Mouse (Mus musculus): ENCODE measurements around the gene Csgalnact2. TPM values are rescaled to one million over a fixed set of nuclear protein-coding genes. Genes with fewer than 3 reads are reported as not detected.

The Csgalnact2 gene
- total RNA-seq, 2 experiments from 2014 or later: 19.9 to 22.3 TPM

DNA sequence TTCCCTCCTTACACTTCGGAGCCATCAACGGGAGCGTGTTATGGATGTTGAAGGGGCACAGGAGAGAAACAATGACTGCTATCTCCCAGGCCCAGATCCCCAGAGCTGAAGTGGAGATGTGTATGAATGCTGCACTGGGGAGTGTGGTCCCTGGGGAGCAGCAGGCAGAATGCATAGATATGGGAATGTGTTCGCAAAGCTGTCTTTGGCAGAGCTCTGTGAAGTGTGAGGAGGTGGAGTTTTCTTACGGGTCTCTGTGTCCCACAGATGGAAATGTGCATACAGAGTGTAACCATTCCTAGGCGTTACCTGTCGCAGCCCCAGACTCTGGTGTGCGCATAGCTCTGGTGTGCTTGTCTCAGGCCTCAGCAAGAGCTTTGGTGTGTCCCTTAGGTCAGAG is 62.2 kb downstream of the Csgalnact2 start:
- DNase-seq (ENCODE audit: low spot score in 2 of 2): no peak

- no peak for DNase-seq (ENCODE audit: low spot score in 2 of 2)
These were observed 62.7 kb downstream of the Csgalnact2 start for GRCm38 (mm10) chr6:118076256-118076655.

DNA sequence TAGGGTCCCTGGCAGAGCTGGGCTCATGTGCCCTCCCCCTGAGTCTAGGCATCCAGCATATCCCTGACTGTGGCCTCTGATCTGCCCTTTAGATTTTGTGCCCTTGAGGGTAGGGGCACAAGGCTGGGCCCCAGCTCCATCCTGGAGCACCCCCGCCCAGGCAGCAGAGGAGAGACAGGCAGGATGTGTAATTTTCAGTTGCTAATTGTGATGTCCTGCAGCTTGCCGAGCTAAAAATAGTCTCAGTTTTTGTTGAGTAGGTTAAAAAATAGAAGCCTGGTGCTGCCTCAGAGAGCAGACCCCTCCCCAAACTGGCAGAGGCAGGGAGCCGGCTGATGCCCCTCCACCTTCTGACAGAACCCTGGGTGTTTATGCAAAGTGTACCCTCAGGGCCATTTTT is 64.8 kb downstream of the Csgalnact2 start:
- DNase-seq (ENCODE audit: low spot score in 2 of 2): no peak

DNA sequence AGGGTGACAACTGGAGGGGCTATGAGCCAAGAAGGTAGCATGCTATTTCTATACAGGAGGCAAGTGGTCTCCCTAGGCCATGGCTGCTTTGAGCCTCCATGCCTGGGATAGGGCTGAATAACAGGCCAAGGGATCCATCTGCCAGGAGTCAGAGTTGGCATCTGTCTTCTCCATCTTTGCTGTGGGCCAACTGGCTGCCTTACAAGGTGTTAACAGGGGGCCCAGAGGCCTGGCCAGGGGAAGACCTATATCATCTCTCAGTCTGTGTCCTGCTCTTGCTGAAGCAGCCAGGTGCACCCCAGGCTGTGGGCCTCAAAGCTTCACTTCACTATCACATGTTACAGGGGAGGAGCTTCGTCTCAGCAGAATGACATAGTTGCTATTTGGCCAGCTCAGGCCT is 66.8 kb downstream of the Csgalnact2 start:
- no peak for DNase-seq (ENCODE audit: low spot score in 2 of 2)

DNA sequence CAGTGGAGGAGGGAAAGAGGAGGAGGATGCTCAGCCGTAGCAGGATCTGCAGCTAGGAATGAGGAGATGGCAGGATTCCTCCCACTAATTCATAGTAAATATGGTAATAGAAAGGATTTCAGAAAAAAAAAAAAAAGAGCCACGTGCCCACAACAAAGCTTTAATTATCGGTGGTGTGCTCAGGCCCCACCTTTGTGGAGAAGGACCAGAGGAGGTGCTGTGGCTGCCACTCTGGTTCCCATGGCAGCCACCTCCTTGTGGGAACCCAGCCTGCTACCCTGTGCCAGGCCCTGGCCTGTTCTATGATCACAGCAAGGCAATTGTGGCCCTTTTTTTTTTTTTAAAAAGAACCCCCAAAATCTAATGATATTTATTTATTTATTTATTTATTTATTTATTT is 67.5 kb downstream of the Csgalnact2 start:
- DNase-seq (ENCODE audit: low spot score in 2 of 2): no peak

- DNase-seq (ENCODE audit: low spot score in 2 of 2): no peak
These were observed 68.0 kb downstream of the Csgalnact2 start for GRCm38 (mm10) chr6:118071013-118071350.

- DNase-seq (ENCODE audit: low spot score in 2 of 2): no peak
These were observed 68.5 kb downstream of the Csgalnact2 start for GRCm38 (mm10) chr6:118070321-118071012.

DNA sequence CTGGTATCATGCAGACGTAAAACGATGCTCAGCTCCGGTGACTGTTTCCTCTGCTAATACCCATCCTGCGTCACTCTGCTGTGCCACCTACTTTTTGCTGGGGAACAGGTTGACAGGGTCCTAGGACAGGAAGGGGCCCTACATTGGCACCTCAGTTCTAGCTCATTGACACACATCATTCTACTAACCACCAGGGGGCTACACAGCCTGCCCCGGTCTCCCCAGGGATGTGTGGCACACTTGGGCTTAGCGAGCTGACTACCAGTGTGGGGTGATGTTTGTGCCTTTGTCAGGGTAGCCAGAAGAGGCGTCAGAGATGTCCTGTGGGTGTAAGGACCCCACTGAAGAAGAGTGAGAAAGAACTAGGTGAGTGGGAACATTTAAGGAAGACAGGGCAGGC is 71.2 kb downstream of the Csgalnact2 start:
- DNase-seq (ENCODE audit: low spot score in 2 of 2): no peak

DNA sequence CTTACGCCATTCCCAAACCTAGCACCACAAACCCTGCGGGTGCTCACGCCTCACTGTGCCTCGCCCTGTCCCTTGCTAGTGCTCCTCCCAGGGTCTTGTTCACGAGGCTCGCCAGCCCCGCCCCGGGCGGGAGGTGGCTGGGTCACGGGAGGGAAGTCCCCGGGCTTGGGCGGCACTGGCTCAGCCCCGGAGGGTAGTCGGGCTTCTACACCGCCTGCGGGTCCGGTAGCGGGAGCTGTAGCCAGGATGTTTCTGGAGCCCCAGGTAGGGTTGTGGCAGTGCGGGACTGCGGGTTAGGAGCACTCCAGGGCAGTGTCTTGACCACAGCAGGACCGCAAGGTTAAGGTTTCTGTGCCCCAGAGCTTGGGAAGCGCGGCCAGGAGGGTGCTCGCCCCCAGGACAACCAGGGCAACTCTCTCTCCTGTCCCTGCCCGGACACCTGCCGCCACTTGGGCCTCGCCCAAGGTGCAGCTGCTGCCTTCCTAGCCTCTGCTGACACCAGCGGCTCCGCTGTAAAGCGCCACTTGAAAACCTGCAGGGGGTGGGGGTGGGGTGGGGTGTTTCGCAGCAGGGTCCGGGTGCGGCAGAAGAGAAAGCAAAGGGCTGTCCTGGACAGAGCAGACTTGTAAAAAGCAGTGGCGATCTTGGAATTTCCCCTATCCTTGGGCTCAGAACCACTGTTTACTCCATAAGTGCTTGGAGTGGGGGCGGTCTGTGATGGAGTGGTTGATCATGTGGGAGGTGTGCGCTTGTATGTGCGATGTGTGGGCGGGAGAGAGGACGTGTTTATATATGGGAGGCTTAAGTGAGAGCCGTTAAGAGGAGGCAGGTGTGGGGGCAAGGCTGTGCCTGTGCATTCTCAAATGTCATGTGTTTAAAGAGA is 72.5 kb downstream of the Csgalnact2 start:
- DNase-seq (ENCODE audit: low spot score in 2 of 2): no peak

DNA sequence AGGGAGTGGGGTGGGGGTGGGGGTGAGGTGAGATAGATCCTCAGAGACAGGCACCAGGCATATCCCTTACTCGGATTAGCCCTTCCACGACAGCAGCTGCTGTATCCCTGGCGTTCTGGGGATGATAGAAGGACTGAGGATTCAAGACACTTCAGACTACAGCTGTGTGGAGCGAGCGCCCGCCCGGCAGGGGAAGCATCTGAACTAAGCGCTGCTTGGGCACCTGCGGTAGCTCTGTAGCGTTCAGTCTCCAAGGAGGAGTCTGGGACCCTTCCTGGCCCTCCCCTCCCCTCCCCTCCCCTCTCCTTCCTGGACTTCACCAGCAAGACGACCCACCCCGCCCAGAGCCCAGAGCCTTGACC is 73.1 kb downstream of the Csgalnact2 start:
- DNase-seq (ENCODE audit: low spot score in 2 of 2): no peak

DNA sequence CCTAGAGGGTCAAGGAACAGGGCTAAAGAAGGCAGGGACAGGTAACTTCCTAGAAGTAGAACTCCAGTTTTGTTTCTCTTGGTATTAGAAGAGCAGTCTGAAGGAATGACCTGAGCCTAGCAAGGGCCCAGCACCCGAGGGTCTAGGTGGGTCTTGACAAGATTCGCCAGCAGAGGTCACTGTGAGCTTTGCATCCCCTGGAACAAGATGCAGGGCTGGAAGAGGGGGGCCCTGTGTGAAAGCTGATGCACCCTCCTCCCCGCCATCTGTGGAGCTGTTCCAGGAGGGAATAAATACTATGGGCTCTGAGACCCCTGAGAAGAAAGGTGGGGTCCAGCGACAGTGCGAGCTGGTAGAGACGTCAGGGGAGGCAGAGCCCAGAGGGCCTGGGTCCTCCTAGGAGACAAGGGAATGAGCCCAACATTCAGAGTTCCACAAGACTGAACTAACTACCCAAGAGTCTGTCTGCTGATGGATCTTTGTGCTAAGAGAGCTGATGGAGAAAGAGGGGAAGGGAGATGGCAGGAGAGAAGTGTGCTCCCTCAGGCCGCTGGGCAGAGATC is 73.9 kb downstream of the Csgalnact2 start:
- DNase-seq (ENCODE audit: low spot score in 2 of 2): no peak

DNA sequence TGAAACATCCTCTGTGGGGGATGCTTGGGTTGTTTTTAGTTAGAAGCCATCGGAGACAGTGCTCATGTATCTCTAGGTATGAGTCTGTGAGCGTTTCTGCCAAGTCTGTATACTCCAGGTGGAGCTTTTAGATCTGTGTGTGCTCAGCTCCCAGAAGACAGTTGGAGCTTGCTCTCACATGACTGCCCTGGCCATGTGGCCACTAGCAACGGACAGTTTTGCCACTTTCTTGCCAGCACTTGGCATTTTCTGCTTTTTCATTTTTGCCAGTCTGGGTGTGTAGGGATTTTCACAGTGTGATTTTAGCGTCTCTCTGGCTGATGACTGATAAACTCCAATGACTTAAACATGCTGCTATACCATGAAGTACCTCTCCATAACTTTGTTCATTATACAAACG is 75.7 kb downstream of the Csgalnact2 start:
- no peak for DNase-seq (ENCODE audit: low spot score in 2 of 2)

DNA sequence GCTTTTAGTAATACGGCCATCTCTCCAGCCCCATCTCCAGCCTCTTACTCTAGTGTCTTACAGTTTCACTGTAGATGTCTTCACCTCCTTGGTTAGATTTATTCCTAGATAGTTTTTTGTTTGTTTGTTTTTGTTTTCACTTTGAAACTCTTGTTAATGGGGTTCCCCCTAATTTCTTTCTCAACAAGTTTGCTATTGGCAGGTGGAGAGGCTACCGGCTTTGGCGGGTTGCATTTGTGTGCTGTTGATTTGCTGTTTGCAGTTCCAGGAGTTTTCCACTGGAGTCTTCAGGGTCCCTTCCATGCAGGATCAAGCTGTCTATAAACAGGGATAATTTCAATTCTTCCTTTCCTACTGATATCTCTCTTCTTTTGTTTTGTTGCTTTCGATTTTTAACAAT is 77.7 kb downstream of the Csgalnact2 start:
- no peak for DNase-seq (ENCODE audit: low spot score in 2 of 2)

Small RNA genes lying within 50 kb of the gene (microRNA-seq; reads per million reads assigned to microRNA genes)
- gene Mir7044: not detected

Other genes starting within 250 kb of the Csgalnact2 start
- 100 to 1,000 TPM; 445 to 477 TPM for gene Hnrnpf, start 238.8 kb downstream of the Csgalnact2 start, total RNA-seq (2021)
- 1 to 10 TPM in 1 of 2 experiments, not detected in 1; 5.6 TPM for gene Fxyd4, start 201.4 kb downstream of the Csgalnact2 start, total RNA-seq (2021)
- under 1 TPM; 0.31 to 0.45 TPM for gene Rasgef1a, start 127.7 kb downstream of the Csgalnact2 start, total RNA-seq (2021)
- 10 to 100 TPM in 1 of 2 experiments, 1 to 10 TPM in 1; 9.4 to 11.7 TPM for gene Ret, start 58.6 kb upstream of the Csgalnact2 start, total RNA-seq (2021)

Data from adrenal gland, postnatal 4 days (tissue).